Mouse (Mus musculus): ENCODE measurements around the gene Ddb1.

The Ddb1 gene

DNA sequence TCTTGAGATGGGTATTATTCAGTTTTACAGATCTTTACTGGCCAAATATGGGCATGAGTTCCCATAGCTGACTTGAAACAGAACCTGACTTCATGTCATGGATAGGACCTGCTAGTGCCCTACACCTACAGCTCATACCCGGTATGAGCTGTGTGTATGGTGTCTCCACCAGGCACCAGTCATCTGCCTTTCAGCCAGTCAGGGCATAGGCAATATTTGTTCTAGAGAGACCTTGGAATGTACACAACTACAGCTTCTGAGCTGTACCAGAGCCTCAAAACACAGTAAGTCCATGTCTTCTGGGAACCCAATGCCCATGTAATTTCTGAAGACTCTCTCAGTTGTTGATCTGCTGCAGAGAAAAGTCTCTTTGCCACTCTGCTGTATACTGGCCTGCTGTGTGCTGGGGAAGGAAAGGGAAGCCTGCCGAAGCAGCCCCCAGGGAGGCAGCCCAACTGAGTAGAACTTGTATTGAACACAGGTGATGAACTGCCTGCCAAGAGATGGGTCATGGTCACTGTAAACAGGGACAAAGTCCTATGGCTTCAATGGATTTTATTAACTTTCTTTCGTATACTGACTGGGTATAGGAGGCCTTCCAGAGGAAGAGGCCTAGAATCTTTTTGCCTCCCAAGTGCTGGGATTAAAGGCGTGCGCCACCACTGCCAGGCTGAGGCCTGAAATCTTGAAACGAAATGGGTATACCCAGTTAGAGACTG, 13.3 kb upstream of the Ddb1 start:
- DNase-seq: no peak

DNA sequence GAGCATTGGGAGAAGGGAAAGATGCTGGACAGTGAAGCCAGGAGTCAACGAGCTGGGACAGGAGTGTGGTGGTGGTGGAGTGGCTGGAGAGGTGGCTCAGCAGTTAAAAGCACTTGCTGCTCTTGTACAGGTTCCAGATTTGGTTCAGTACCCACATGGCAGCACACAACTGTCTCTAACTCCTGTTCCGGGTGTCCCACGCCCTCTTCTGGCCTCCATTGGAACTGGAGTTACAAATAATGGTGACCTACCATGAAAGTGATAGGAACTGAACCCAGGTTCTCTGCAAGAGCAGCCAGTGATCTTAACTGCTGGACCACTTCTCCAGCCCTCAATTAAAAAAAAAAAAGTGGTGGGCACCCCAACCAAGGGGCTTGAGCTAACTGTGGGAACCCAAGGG, 6.9 kb upstream of the Ddb1 start:
- DNase-seq: no peak

DNA sequence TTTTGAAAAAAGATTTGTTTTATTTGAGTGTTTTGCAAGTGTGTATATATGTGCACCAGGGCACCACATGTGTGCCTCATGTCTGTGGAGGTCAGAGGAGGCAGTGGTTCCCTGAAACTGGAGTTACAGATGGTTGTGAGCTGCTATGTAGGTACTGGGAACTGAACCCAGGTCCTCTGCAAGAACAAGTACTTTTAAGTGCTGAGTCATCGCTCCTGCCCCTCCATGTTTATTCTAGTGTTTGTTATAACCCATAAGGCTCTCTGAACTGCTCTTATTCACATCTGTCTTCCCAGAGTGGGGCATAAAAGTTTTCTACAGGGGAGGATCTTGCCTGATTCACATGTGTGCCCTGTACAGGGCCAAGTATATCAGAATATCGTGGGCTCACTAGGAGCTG, 5.5 kb upstream of the Ddb1 start:
- no peak for DNase-seq

DNA sequence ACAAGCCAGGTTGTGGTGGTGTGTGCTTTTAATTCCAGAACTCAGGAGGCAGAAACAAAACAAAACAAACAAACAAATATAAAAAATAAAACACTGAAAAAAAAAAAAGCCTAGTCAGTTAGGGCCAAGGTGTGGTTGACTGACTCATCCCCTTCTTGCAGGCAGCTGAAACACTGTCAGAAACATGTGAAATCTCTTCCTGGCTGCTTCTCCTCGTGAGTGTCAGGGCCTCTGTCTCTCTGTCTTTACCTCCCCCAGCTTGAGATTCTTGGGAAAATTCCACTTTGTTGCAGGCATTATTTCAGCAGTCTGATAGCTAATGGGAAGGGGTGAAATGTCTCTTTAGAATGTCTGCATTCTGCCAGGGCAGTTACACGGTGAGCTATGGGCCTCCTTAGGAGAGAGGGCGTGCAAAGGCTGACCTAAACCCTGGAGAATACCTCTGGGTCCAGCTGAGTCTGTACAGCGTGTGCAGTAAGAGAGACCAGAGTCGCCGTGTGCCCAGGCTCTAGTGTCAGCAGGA, 2.8 kb upstream of the Ddb1 start:
- no peak for DNase-seq

DNA sequence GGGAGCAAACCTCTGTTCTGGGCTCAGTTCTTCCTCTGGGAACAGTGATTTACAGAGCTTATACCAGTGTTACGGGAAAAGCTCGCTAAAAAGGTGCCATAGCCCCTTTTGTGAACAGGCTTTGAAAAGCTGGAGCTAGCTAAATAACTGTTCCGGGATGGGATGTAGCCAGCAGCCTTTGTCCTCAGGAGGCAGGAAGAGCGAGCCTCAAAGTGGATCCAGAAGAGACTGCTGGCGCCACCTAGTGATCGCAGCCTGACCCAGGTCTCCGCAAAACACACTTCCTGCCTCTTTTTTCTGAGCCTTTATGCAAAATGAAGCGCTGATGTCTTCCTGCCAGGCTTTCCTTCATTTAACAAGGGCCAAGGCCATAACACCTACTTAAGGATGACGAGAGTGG, 2.3 kb upstream of the Ddb1 start:
- peak; percentile 85 for DNase-seq

DNA sequence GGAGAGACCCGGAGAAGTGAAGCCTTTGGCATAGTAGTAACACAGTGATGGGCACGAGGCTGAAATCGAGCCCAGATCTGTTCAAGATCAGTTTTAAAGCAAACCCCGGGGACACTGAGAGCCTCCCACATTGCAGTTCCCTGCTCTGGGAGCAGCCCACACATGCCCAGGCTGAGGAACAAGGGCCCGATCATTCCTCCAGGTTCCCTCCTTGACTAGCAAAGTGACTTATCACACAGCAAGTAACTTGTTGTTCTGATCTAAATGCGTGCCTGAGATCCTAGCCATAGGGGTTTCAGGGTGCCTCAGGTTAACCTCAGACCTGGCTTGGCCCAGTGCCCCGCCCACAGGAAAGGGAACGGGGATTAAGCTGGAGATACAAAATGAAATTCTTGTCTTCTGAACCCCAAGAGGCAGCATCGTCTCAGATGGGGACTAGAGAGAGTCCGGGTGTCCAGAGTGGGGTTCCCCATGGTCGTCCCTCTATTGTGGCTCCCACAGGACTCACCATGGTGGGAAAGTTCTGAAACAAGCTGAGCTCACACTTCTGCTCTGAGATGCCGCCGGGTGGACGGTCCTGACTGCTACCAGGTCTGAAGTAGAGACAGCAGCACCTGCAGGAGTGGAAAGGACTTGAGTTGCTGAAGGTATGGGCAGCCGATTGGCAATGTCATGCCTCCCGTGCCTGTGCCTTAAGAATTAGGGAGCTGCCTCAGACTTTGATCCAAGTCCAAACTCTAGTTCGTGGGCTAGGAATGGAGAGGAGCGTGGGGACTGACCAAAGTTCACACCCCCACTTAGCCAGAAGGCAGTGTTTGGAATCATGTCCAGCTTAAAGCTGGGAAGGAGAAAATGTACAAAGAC, 1.2 kb upstream of the Ddb1 start:
- peak; percentile 35 for DNase-seq

DNA sequence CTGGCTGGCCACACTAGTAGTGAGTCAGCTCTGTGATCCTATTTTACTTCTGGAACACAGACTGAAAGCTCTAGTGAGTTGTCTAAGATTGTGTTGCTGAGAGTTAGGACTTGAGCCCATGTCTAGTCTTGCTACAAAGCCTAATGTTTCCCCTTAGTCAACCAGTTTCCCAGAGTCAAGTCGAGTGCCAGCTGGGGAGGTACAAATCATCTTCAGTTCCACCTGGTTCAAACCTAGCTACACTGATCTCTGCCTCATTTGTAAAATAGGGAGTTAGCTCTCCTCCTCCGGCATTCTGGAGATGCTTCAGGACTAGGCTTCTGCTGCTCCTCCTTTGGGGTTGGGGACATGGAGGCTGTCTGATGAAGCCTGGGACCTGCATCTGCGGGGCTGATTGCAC, 593 bp upstream of the Ddb1 start:
- DNase-seq: peak; percentile 7

DNA sequence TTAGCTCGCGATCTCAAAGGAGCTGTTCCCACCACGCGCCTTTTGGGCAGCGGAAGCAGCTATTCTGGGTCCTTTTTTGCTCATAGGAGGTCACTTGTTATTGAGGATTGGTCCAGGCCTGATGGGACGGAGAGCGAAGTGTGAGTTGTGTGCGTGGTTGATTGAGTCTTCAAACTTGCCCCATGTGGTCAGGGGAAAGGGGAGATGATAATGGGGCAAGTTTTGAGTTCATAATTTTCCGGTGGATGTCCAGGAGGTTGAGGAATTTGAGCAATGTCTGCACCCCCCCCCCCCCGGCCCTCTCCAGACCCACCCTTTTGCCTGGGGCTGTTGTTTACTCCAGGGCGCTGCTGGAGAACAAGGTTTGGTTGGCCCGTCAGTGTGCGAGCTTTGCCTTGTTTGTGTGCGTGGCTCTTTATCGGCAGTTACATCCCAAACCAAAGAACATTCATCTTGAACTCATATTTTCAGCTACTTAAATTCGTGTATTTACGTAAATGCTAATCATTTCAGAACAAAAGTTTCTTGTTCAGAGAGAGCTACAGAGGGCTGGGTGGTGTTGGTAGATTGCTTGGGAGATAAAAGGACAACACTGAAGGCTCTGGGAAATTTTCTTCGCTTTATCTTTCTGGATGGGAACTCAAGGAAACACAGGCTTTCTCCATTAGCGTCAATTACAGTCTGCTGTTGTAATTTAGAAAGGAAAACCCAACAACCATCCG, 935 bp downstream of the Ddb1 start:
- no peak for DNase-seq

DNA sequence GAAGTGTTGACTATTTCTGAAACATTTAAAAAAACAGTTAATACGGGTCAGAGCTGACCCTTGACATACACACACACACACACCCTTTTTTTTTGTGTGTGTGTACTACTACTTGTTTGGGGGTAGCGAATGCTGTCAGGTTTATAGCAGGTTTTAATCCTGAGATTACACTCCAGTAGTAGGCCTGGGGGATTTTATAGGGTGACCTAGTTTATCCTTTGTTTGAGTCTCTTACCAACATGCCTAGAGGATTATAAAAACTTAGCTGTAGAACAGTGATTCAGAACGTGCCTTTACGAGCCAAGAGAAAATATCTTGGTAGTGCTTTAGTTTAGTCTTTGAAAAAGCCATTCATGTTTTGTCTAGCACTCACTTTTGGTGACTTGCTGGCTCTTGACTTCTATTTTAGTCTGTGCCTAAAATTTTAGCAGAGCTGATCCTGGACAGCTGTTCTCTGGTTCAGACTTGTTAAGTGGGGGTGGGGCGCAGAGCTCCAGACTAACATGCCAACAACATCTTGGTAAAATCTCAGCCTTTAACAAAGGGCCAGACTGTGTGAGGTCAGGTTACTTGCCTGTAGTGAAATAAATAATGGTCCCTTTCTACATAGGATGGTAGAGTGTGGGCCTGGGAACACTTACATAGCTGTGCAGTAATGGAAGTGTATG, 3.6 kb downstream of the Ddb1 start:
- DNase-seq: no peak

DNA sequence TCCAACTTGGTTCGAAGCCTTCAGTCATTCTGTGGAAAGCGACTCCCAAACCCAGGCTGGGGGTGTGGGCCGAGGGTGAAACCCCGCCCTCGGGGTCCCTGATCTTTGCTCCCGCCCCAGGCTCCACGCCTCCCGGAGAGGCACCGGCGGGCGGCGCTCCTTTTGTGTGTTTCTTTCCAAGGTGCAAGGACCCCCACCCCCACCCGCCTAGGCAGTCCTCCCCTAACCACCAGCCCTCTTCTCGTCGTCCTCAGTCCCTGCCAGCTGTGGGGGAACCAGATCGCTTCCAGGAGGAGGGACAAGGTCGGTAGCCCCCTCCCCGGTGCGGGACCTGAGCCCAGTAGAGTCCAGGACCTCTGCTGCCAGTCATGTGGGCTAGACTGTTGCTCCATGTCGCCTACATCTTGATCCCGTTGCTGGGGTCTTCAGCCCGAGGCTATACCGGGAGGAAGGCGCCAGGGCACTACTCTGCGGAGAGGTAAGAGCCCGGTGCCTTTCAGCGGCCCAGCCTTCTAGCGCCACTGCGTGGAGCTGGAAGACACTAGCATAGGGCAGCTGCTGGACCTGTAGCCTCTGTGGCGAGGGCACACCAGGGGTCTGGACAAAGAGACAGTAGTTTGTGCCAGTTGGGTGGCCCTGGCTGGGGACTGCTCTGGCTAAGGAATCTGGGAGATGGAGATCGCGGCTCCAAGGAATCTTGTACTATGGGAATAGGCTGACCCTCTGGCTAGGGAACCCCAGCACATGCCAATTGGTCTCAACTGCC, 29.2 kb downstream of the Ddb1 start, which contains the start of gene Vwce:
Gene Vwce (plus strand): TSS at position 108 of the 766 bp plus-strand sequence.
- peak; percentile 42 for DNase-seq

DNA sequence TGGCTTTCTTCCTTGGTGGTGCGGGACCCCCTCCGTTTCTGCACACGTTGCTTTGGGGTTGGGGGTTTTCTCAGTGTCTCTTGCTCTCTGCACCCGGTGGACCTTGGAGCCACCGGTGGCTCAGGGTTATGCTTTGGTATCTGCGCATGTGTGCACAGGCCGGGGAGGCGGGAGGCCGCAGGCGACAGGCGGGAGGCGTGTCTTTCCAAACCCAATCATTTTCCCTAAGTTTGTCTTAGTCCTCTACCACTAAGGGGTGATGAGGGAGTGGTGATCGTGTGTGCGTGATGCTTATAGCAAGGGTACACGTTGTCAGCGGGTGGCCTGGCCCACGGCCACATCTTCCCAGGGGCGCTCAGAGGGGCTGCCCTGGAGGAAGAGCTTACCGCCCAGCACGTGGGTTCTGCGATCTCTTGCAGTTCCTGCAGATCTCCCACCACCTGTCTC, 29.8 kb downstream of the Ddb1 start:
- peak; percentile 52 for DNase-seq

DNA sequence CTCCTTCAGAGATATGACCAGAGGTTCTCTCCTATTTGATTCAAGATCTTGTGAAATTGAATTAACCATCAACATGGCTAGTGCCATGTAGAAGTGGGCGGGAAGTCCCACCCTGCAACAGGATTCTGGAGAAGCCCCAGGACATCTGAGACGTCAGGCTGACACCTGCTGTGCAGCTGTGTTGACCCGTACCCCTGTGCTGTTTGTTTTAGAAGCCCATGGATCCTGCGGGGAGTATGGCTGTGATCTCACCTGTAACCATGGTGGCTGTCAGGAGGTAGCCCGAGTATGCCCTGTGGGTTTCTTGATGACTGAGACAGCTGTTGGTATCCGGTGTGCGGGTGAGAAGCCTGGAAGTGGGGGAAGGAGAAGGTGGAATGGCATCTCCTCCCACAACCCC, 32.7 kb downstream of the Ddb1 start:
- DNase-seq: no peak

DNA sequence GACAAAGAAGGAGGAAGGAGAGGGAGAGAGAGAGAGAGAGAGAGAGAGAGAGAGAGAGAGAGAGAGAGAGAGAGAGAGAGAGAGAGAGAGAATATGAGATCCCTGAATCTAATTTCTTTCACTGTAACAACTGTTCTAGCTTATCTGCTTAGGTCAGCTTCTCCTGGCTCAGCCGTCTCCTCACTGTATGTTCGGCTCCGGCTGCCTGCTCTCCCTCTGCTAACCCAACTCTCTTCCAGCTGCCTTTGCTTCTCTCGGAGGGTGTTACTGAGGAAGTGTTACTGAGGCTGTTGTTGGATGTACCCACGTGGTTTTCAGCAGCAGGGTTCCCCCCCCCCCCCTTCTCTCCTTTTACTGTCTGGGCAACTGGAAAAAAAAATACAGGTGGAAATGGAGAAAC, 35.0 kb downstream of the Ddb1 start:
- DNase-seq: no peak

DNA sequence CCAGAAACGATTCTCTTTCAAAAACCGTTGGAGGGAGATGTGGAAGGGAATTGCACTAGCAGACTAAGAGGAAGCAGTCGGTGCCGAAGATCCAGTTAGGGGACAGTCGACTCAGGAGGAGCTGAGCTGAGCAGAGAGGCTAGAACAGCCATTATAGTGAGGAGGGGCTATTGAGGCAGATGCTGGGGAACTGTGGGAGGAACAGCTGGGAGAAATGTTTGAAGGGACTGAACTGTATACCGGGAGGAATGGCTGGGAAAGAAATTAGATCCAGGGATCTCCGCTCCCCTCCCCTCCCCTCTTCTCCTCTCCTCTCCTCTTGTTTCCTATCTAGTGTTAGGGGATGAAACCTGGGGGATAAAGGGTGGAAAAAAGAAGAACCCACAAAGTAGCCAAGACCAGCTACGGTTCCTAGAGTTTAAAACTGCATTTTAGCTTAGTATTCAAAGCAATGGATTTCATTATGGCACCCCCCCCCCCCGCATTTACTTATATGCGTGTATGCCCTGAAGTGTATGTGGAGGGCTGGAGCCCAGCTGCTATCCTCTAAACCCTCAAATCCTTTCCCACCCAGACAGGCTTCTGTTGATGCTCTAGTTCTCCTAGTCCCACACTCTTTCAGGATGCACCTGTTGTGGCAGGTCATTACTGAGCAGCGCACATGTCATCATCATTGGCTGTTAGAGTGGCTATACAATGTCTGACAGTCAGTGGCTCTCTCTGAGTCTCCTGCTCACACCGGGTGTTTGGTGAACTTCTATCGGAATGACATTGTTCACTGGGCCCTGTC, 35.7 kb downstream of the Ddb1 start:
- no peak for DNase-seq

DNA sequence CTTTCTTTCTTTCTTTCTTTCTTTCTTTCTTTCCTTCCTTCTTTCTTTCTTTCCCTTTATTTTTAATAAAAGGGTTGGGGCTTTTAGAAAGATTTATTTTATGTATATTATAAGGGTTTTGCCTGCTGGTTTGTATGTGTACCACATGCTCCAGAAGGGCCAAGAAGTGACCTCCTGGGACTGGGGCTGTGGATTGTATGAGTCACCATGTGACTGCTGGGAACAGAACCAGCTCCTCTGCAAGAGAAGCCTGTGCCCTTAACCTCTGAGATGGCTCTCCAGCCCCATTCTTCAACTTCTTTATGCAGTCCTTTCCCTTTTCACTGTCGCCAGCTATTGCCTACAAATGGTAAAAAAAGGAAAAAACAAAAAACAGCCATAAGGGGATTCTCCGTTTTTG, 40.5 kb downstream of the Ddb1 start:
- no peak for DNase-seq

DNA sequence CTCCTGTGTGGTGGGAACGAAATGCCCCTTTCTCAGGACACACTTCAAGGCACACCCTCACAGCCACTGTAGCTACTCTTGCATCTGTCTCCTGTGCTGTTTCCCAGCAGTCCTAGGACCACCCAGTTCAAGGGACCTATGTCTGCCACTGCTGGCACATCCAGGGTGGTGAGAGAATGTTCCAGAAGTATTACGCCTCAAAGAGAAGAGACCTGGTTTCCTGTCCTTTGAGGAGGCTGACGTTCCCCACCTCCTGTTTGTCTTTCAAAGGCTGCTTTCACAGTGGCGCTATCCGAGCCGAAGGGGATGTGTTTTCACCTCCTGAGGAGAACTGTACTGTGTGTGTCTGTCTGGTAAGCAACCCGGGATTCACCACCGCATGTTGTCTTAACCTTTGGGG, 43.0 kb downstream of the Ddb1 start:
- no peak for DNase-seq

DNA sequence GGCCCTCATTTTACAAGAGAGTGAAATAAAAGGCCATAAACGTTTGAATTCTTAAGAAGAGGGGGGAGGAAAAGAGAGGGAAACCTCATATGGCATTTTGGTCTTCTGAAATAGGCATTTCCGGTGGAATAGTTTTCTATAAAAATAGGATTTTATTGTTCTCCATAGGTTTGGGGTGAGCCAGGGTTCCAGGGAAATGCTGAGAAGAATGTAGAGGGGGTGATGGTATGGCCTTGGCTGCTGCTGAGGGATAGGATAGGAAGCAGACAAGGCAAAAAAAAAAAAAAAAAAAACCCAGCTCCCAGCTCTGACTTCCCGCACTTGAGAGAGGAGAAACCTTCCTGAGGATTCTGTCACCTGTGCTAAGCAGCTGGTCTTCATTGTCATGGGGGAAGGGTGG, 50.9 kb downstream of the Ddb1 start:
- no peak for DNase-seq

DNA sequence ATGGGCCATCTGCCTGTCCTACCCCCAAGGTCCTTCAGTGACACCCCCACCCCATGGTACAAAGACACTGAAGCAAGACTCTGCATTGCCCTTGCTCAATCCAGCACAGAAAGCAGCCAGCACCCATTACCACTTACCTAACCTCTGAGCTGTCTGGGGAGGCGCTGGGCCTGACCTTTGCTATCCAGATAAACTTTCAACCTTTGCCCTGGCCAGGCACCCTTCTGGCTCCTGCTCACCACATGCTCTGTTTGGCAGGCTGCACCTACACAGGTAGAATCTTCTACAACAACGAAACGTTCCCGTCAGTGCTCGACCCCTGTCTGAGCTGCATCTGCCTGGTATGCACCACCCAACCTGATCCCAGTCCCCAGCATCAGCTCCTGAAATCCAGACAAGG, 52.6 kb downstream of the Ddb1 start:
- no peak for DNase-seq

DNA sequence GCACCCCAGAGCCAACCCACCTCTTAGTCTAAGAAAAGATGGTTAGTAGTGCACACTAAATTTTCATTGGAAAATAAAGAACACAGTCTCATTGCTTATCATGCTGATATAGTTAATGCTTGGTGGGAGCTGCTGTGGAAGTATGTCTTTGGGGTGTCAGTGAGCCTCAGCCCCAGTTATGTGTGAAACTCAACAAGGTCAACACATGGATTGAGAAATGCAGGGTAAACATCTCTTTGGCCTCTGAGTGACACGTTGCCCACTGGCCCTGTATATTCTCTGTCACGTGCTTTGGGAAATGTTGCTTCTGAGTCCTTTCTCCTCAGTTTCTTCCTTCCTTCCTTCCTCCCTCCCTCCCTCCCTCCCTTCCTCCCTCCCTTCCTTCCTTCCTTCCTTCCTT, 53.3 kb downstream of the Ddb1 start:
- no peak for DNase-seq

DNA sequence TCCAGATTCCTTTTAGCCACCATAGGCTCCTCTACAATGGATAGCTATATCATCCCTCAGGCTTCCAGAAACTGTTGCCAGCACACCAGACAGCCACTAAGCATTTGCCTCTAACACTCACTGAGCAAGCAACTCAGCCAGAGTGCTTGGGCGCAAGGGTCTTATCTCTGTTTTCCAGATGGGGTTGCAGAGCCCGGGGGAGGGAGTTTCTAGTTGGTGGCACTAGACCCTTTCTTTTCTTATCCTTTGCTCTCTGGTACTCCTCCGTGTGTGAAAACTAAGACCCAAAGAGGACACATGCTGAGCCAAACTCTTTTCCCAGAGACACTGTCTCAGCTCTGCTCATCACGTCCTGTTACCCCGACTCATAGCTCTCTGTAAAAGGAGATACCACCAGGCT, 56.2 kb downstream of the Ddb1 start:
- DNase-seq: no peak

DNA sequence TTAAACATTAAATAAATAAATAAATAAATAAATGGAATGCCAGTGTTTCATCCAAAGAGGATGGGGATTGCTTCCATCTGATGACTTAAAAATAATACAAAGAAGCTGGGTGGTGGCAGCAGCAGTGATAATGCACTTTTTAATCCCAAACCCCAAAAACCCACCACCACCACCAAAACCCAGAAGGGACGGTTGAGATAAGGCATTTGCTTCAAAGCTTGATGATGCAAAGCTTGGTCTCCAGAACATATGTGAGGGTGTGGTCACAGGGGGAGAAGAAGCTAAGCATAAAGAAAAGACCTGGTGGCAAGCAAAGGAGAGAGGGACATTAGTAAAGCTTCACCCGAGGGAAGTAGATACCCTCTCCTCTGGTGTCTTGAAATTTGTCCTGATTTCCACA, 56.8 kb downstream of the Ddb1 start:
- DNase-seq: no peak

Data from cerebellum, adult 11 months (tissue).